Mouse (Mus musculus) liver, embryonic 14.5 days (tissue): ENCODE measurements at regions not wholly inside any gene's neighbourhood (a gene's known extent, or its start where the extent isn't known, plus 50 kb on each side); places are given as distances from the start of the nearest gene placed in this dataset.

ENCODE experiments used
- CTCF ChIP-seq: IDR thresholded peaks from 2 replicates; pipeline ENCODE4 v1.5.1; 2016; ENCODE audit warnings: antibody characterized with exemption, low read depth, control low read depth
- EP300 ChIP-seq: IDR thresholded peaks from 2 replicates; pipeline ENCODE4 v1.6.1; 2016; ENCODE audit warnings: antibody characterized with exemption, low read depth

DNA sequence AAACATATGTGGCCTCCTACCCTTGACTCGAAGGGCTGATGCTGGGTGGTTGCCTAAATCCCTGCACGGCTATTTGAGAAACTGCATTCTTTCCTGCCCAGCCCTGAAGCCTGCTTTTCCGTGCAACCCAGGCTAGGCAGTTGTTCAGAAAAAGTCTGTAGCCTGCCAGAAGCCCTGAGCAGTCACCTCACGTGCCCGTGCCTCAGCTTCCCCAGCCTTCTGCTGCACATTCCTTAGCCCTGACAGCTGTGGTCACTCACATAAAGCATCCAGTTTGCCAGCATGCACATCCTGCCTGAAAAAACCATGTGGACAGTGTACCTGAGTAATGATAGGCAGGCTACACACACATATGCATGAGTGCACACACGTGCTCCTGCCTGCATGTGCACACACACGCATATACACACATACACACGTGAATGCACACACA lies 157.6 kb downstream of the Gm26897 start:
- no peak for TF ChIP-seq EP300
- TF ChIP-seq CTCF = no peak
